Mouse (Mus musculus) midbrain, postnatal 0 days (tissue): ENCODE results near the gene Spata32. TPM values are rescaled to one million over a fixed set of nuclear protein-coding genes. Genes with fewer than 3 reads are reported as not detected.

ENCODE experiments used
- ATAC-seq: fragments of 200-750 bp; cut with Nextera tagmentation; 2 replicates; pipeline ENCODE4 v1.8.0; 2017; ENCODE audit warnings: moderate number of reproducible peaks, mild to moderate bottlenecking, moderate TSS enrichment, moderate library complexity; ENCODE audit not compliant: low FRiP score
- DNase-seq: peaks from one replicate; pipeline ENCODE4 v3.0.0-alpha.2; 2015; ENCODE audit warnings: low spot score
- H3K27ac ChIP-seq: fragments of 300-500 bp; sonication (generic); 2 replicates; pipeline ENCODE4 v1.5.1; 2014; ENCODE audit warnings: low read depth, mild to moderate bottlenecking, low read length, mixed read lengths
- H3K27me3 ChIP-seq: fragments of 300-500 bp; sonication (generic); 2 replicates; pipeline ENCODE4 v1.6.1; 2014; ENCODE audit warnings: low read length, control low read depth, mixed read lengths; ENCODE audit not compliant: insufficient read depth
- H3K36me3 ChIP-seq: fragments of 300-500 bp; sonication (generic); 2 replicates; pipeline ENCODE4 v1.6.1; 2014; ENCODE audit warnings: low read length, control low read depth, mixed read lengths; ENCODE audit not compliant: insufficient read depth
- H3K4me1 ChIP-seq: fragments of 300-500 bp; sonication (generic); 2 replicates; pipeline ENCODE4 v1.6.1; 2014; ENCODE audit warnings: mild to moderate bottlenecking, control low read depth, antibody characterized with exemption, low read length, mixed read lengths; ENCODE audit not compliant: insufficient read depth
- H3K4me2 ChIP-seq: fragments of 300-500 bp; sonication (generic); 2 replicates; pipeline ENCODE4 v1.6.1; 2014; ENCODE audit warnings: low read depth, mild to moderate bottlenecking, low read length, mixed read lengths; ENCODE audit not compliant: poor library complexity, severe bottlenecking
- H3K4me3 ChIP-seq: fragments of 300-500 bp; sonication (generic); 2 replicates; pipeline ENCODE4 v1.5.1; 2014; ENCODE audit warnings: low read depth, mild to moderate bottlenecking, low read length, moderate library complexity
- H3K9ac ChIP-seq: fragments of 300-500 bp; sonication (generic); replicated peaks from 2 replicates; pipeline ENCODE4 v1.6.1; 2014; ENCODE audit warnings: mild to moderate bottlenecking, low read length, moderate library complexity, mixed read lengths; ENCODE audit not compliant: poor library complexity, severe bottlenecking
- H3K9me3 ChIP-seq: fragments of 300-500 bp; sonication (generic); 2 replicates; pipeline ENCODE4 v1.6.1; 2016; ENCODE audit warnings: low read length, control low read depth
- CTCF ChIP-seq: IDR thresholded peaks from 2 replicates; pipeline ENCODE4 v1.5.1; 2016; ENCODE audit warnings: antibody characterized with exemption, mild to moderate bottlenecking
- WGBS: fragments of 180-500 bp; shearing (Covaris S2); extraction: QIAGEN DNeasy Blood & Tissue Kit; methylation state at CpG from one replicate; pipeline ENCODE4 v1.1.7; 2014; 5-methylcytosine and 5-hydroxymethylcytosine counted together
- polyA plus RNA-seq: library from polyadenylated mRNA; unstranded; fragments of >200 nt; fragmentation: Nextera tagmentation; extraction: Ambion mirVana; gene quantifications from 2 replicates; pipeline ENCODE4 v1.2.1, GENCODE M21; 2015
- total RNA-seq: library from RNA; depleted of rRNA; stranded (reverse); fragments of >200 nt; gene quantifications from 2 replicates; pipeline ENCODE4 v1.2.3, GENCODE M21; 2014

Spata32 gene
- total and polyA plus RNA-seq, 2 experiments from 2014 or later, result 1.2 to 1.4 TPM

- H3K27ac ChIP-seq, result no peak overlapping the region
- TF ChIP-seq CTCF, result peak; percentile 30
- H3K4me2 ChIP-seq, result no peak overlapping the region
- no peak for ATAC-seq
- no peak for DNase-seq
- 78% methylated on average over 9 of the region's 9 CpGs for whole genome bisulfite sequencing
- H3K27me3 ChIP-seq, result no peaks in the 10 kb centered on the region
- no peak overlapping the region for H3K4me3 ChIP-seq
- no peaks in the 10 kb centered on the region for H3K4me1 ChIP-seq
- no peaks in the 10 kb centered on the region for H3K9me3 ChIP-seq
- no peak overlapping the region for H3K9ac ChIP-seq
- H3K36me3 ChIP-seq, result peaks cover 24% of the 10 kb centered on the region
Measured at GRCm38 (mm10) chr11:103237757-103238156, 19.5 kb upstream of the Spata32 start.

GRCm38 (mm10) chr11:103236903-103237302, 18.7 kb upstream of the Spata32 start:
- TF ChIP-seq CTCF, result no peak
- Histone ChIP-seq H3K27me3 (no peaks in the 10 kb centered on the region), H3K27ac (no peak overlapping the region), H3K9me3 (no peaks in the 10 kb centered on the region), H3K4me2 (no peak overlapping the region), H3K4me3 (no peak overlapping the region), H3K4me1 (no peaks in the 10 kb centered on the region), H3K36me3 (peaks cover 24% of the 10 kb centered on the region), H3K9ac (no peak overlapping the region)
- ATAC-seq (no peak), DNase-seq (no peak)
- WGBS, result 91% methylated on average over 10 of the region's 10 CpGs

- no peak overlapping the region for H3K4me3 ChIP-seq
- ATAC-seq (no peak), DNase-seq (no peak)
- H3K4me1 ChIP-seq, result no peaks in the 10 kb centered on the region
- H3K27me3 ChIP-seq, result no peaks in the 10 kb centered on the region
- H3K27ac ChIP-seq, result no peak overlapping the region
- no peak overlapping the region for H3K9ac ChIP-seq
- no peaks in the 10 kb centered on the region for H3K9me3 ChIP-seq
- no peak overlapping the region for H3K4me2 ChIP-seq
- peaks cover 24% of the 10 kb centered on the region for H3K36me3 ChIP-seq
- no peak for TF ChIP-seq CTCF
- 81% methylated on average over 6 of the region's 6 CpGs for WGBS
Measured at GRCm38 (mm10) chr11:103236431-103236830, 18.2 kb upstream of the Spata32 start.

- 67% methylated on average over 11 of the region's 11 CpGs for WGBS
- Histone ChIP-seq H3K4me1 (no peaks in the 10 kb centered on the region), H3K27me3 (no peaks in the 10 kb centered on the region), H3K4me2 (no peak overlapping the region), H3K36me3 (peaks cover 28% of the 10 kb centered on the region), H3K4me3 (no peak overlapping the region), H3K9me3 (no peaks in the 10 kb centered on the region), H3K27ac (no peak overlapping the region), H3K9ac (no peak overlapping the region)
- ATAC-seq (no peak), DNase-seq (peak; percentile 31)
- no peak for TF ChIP-seq CTCF
Measured at GRCm38 (mm10) chr11:103235702-103236101, 17.5 kb upstream of the Spata32 start.

- no peak for TF ChIP-seq CTCF
- peaks cover 33% of the 10 kb centered on the region for H3K36me3 ChIP-seq
- H3K9me3 ChIP-seq, result no peaks in the 10 kb centered on the region
- no peaks in the 10 kb centered on the region for H3K27me3 ChIP-seq
- no peak overlapping the region for H3K27ac ChIP-seq
- H3K4me3 ChIP-seq, result no peak overlapping the region
- H3K9ac ChIP-seq, result no peak overlapping the region
- ATAC-seq, result no peak
- H3K4me2 ChIP-seq, result no peak overlapping the region
- DNase-seq, result peak; percentile 53
- no peaks in the 10 kb centered on the region for H3K4me1 ChIP-seq
- WGBS, result 75% methylated on average over 1 of the region's 1 CpGs
Measured at GRCm38 (mm10) chr11:103234447-103234846, 16.2 kb upstream of the Spata32 start.

- no peaks in the 10 kb centered on the region for H3K4me1 ChIP-seq
- peak; percentile 81 for TF ChIP-seq CTCF
- 28% methylated on average over 7 of the region's 7 CpGs for WGBS
- no peak overlapping the region for H3K4me2 ChIP-seq
- no peaks in the 10 kb centered on the region for H3K9me3 ChIP-seq
- H3K27me3 ChIP-seq, result no peaks in the 10 kb centered on the region
- no peak overlapping the region for H3K4me3 ChIP-seq
- H3K36me3 ChIP-seq, result peaks cover 24% of the 10 kb centered on the region
- no peak overlapping the region for H3K27ac ChIP-seq
- H3K9ac ChIP-seq, result no peak overlapping the region
- no peak for ATAC-seq
- DNase-seq, result peak; percentile 86
Measured at GRCm38 (mm10) chr11:103232966-103233365, 14.7 kb upstream of the Spata32 start.
